Mouse (Mus musculus) bone marrow, adult 2 months (tissue): ENCODE data around the gene E030018B13Rik.

Experiments
- CTCF ChIP-seq: fragments of 200-500 bp; IDR thresholded peaks from 2 replicates; pipeline ENCODE4 v1.5.1; 2011; ENCODE audit warnings: low read length, control low read depth; ENCODE audit not compliant: control insufficient read depth, insufficient read depth
- POLR2A ChIP-seq: fragments of 200-500 bp; IDR thresholded peaks from 2 replicates; pipeline ENCODE4 v1.6.1; 2011; ENCODE audit warnings: low read depth, mild to moderate bottlenecking, control low read depth, low read length, borderline replicate concordance; ENCODE audit not compliant: control insufficient read depth

- TF ChIP-seq CTCF (no peak), POLR2A (no peak)
Measured at GRCm38 (mm10) chr7:63917693-63918092, 1.0 kb downstream of the E030018B13Rik start.
